Mouse (Mus musculus): Measurements from ENCODE around the gene Cldn3. TPM values are rescaled to one million over a fixed set of nuclear protein-coding genes. Genes with fewer than 3 reads are reported as not detected.
A peak's percentile ranks its signal among the peaks of the same experiment; 100 is the strongest.

Gene Cldn3
- polyA plus RNA-seq, 1 experiment from 2014 or later = 3.4 TPM

GRCm38 (mm10) chr5:135002151-135002550 lies 16.1 kb downstream of the Cldn3 start:
- Histone ChIP-seq H3K4me2 (ENCODE audit: low read depth, severe bottlenecking) (no peak overlapping the region), H3K27me3 (ENCODE audit: control insufficient read depth, insufficient read depth, low read length) (no peaks in the 10 kb centered on the region), H3K27ac (replicated peaks; ENCODE audit: low read depth, low read length) (no peak overlapping the region), H3K36me3 (ENCODE audit: control insufficient read depth, insufficient read depth, low read length) (no peaks in the 10 kb centered on the region), H3K4me1 (ENCODE audit: control insufficient read depth, insufficient read depth, low read length) (peaks cover 12% of the 10 kb centered on the region), H3K9me3 (ENCODE audit: control insufficient read depth, low read length) (no peaks in the 10 kb centered on the region), H3K9ac (ENCODE audit: low read length) (no peak overlapping the region), H3K4me3 (ENCODE audit: low read depth, low read length) (no peak overlapping the region)
- DNase-seq (ENCODE audit: low spot score) (no peak), ATAC-seq (ENCODE audit: insufficient number of reproducible peaks, low FRiP score, low TSS enrichment, low read depth) (no peak)
- 60% methylated on average over 5 of the region's 5 CpGs for WGBS

GRCm38 (mm10) chr5:135007802-135008571 lies 22.0 kb downstream of the Cldn3 start:
- Histone ChIP-seq H3K4me3 (ENCODE audit: low read depth, low read length) (peak overlapping the region; percentile 53), H3K36me3 (ENCODE audit: control insufficient read depth, insufficient read depth, low read length) (no peaks in the 10 kb centered on the region), H3K9ac (ENCODE audit: low read length) (peak overlapping the region; percentile 70), H3K4me1 (ENCODE audit: control insufficient read depth, insufficient read depth, low read length) (peaks cover 10% of the 10 kb centered on the region; the same call in 1 of the 2 replicates), H3K4me2 (ENCODE audit: low read depth, severe bottlenecking) (peak overlapping the region; percentile 75), H3K9me3 (ENCODE audit: control insufficient read depth, low read length) (no peaks in the 10 kb centered on the region), H3K27me3 (ENCODE audit: control insufficient read depth, insufficient read depth, low read length) (no peaks in the 10 kb centered on the region), H3K27ac (replicated peaks; ENCODE audit: low read depth, low read length) (peak overlapping the region; percentile 81)
- DNase-seq (ENCODE audit: low spot score) (no peak), ATAC-seq (ENCODE audit: insufficient number of reproducible peaks, low FRiP score, low TSS enrichment, low read depth) (no peak)
- 31% methylated on average over 16 of the region's 16 CpGs for WGBS

GRCm38 (mm10) chr5:135008671-135009589 lies 22.9 kb downstream of the Cldn3 start, which contains the start of gene Abhd11:
Gene Abhd11, plus strand, starts transcription at chr5:135009152.
- peak; percentile 90 for ATAC-seq (ENCODE audit: insufficient number of reproducible peaks, low FRiP score, low TSS enrichment, low read depth)
- Histone ChIP-seq H3K9me3 (ENCODE audit: control insufficient read depth, low read length) (no peaks in the 10 kb centered on the region), H3K36me3 (ENCODE audit: control insufficient read depth, insufficient read depth, low read length) (no peaks in the 10 kb centered on the region), H3K9ac (ENCODE audit: low read length) (peak within 1 kb of the TSS; percentile 70), H3K27me3 (ENCODE audit: control insufficient read depth, insufficient read depth, low read length) (no peaks in the 10 kb centered on the region), H3K27ac (replicated peaks; ENCODE audit: low read depth, low read length) (peak within 1 kb of the TSS; percentile 81), H3K4me1 (ENCODE audit: control insufficient read depth, insufficient read depth, low read length) (peaks cover 10% of the 10 kb centered on the region; the same call in 1 of the 2 replicates), H3K4me3 (ENCODE audit: low read depth, low read length) (peak within 1 kb of the TSS; percentile 53), H3K4me2 (ENCODE audit: low read depth, severe bottlenecking) (peak within 1 kb of the TSS; percentile 75)
- DNase-seq (ENCODE audit: low spot score) = peak; percentile 99
- WGBS = under 1% methylated on average over 52 of the region's 52 CpGs

GRCm38 (mm10) chr5:135009590-135010319 lies 23.7 kb downstream of the Cldn3 start:
- DNase-seq (ENCODE audit: low spot score) (peak; percentile 86), ATAC-seq (ENCODE audit: insufficient number of reproducible peaks, low FRiP score, low TSS enrichment, low read depth) (peak; percentile 69)
- H3K4me1 ChIP-seq (ENCODE audit: control insufficient read depth, insufficient read depth, low read length) = peaks cover 10% of the 10 kb centered on the region; the same call in 1 of the 2 replicates
- no peaks in the 10 kb centered on the region for H3K27me3 ChIP-seq (ENCODE audit: control insufficient read depth, insufficient read depth, low read length)
- no peaks in the 10 kb centered on the region for H3K36me3 ChIP-seq (ENCODE audit: control insufficient read depth, insufficient read depth, low read length)
- H3K4me3 ChIP-seq (ENCODE audit: low read depth, low read length) = peak overlapping the region; percentile 53
- H3K9me3 ChIP-seq (ENCODE audit: control insufficient read depth, low read length) = no peaks in the 10 kb centered on the region
- peak overlapping the region; percentile 17 for H3K9ac ChIP-seq (ENCODE audit: low read length)
- under 1% methylated on average over 35 of the region's 37 CpGs for WGBS
- peak overlapping the region; percentile 68 for H3K27ac ChIP-seq (replicated peaks; ENCODE audit: low read depth, low read length)
- H3K4me2 ChIP-seq (ENCODE audit: low read depth, severe bottlenecking) = peak overlapping the region; percentile 75

GRCm38 (mm10) chr5:135010320-135010709 lies 24.3 kb downstream of the Cldn3 start:
- Histone ChIP-seq H3K9ac (ENCODE audit: low read length) (no peak overlapping the region), H3K36me3 (ENCODE audit: control insufficient read depth, insufficient read depth, low read length) (no peaks in the 10 kb centered on the region), H3K4me1 (ENCODE audit: control insufficient read depth, insufficient read depth, low read length) (peaks cover 10% of the 10 kb centered on the region; the same call in 1 of the 2 replicates), H3K27ac (replicated peaks; ENCODE audit: low read depth, low read length) (no peak overlapping the region), H3K9me3 (ENCODE audit: control insufficient read depth, low read length) (no peaks in the 10 kb centered on the region), H3K4me3 (ENCODE audit: low read depth, low read length) (peak overlapping the region; percentile 53), H3K27me3 (ENCODE audit: control insufficient read depth, insufficient read depth, low read length) (no peaks in the 10 kb centered on the region), H3K4me2 (ENCODE audit: low read depth, severe bottlenecking) (peak overlapping the region; percentile 75)
- no peak for ATAC-seq (ENCODE audit: insufficient number of reproducible peaks, low FRiP score, low TSS enrichment, low read depth)
- WGBS = 50% methylated on average over 7 of the region's 7 CpGs
- DNase-seq (ENCODE audit: low spot score) = no peak

GRCm38 (mm10) chr5:135010841-135011743 lies 25.1 kb downstream of the Cldn3 start:
- H3K9ac ChIP-seq (ENCODE audit: low read length) = no peak overlapping the region
- no peaks in the 10 kb centered on the region for H3K9me3 ChIP-seq (ENCODE audit: control insufficient read depth, low read length)
- 86% methylated on average over 25 of the region's 25 CpGs for WGBS
- H3K27me3 ChIP-seq (ENCODE audit: control insufficient read depth, insufficient read depth, low read length) = no peaks in the 10 kb centered on the region
- ATAC-seq (ENCODE audit: insufficient number of reproducible peaks, low FRiP score, low TSS enrichment, low read depth) (no peak), DNase-seq (ENCODE audit: low spot score) (no peak)
- peaks cover 10% of the 10 kb centered on the region; the same call in 1 of the 2 replicates for H3K4me1 ChIP-seq (ENCODE audit: control insufficient read depth, insufficient read depth, low read length)
- H3K36me3 ChIP-seq (ENCODE audit: control insufficient read depth, insufficient read depth, low read length) = no peaks in the 10 kb centered on the region
- H3K4me2 ChIP-seq (ENCODE audit: low read depth, severe bottlenecking) = no peak overlapping the region
- no peak overlapping the region for H3K4me3 ChIP-seq (ENCODE audit: low read depth, low read length)
- H3K27ac ChIP-seq (replicated peaks; ENCODE audit: low read depth, low read length) = no peak overlapping the region

GRCm38 (mm10) chr5:135011809-135012613 lies 26.0 kb downstream of the Cldn3 start:
- DNase-seq (ENCODE audit: low spot score) (no peak), ATAC-seq (ENCODE audit: insufficient number of reproducible peaks, low FRiP score, low TSS enrichment, low read depth) (no peak)
- Histone ChIP-seq H3K27me3 (ENCODE audit: control insufficient read depth, insufficient read depth, low read length) (no peaks in the 10 kb centered on the region), H3K27ac (replicated peaks; ENCODE audit: low read depth, low read length) (no peak overlapping the region; the same call in 1 of the 2 replicates), H3K36me3 (ENCODE audit: control insufficient read depth, insufficient read depth, low read length) (no peaks in the 10 kb centered on the region), H3K9me3 (ENCODE audit: control insufficient read depth, low read length) (no peaks in the 10 kb centered on the region), H3K4me1 (ENCODE audit: control insufficient read depth, insufficient read depth, low read length) (peaks cover 10% of the 10 kb centered on the region; the same call in 1 of the 2 replicates), H3K9ac (ENCODE audit: low read length) (0 out of 2 replicates have a peak overlapping the region, but pooled peaks have one; percentile 12), H3K4me3 (ENCODE audit: low read depth, low read length) (peak overlapping the region; percentile 6; the same call in 1 of the 2 replicates), H3K4me2 (ENCODE audit: low read depth, severe bottlenecking) (peak overlapping the region; percentile 27)
- WGBS = 21% methylated on average over 26 of the region's 26 CpGs

All from limb, embryonic 11.5 days (tissue).